Mouse (Mus musculus): Measurements from ENCODE around the gene Olfr726.

GRCm38 (mm10) chr14:50062733-50063104, 28.0 kb downstream of the Olfr726 start:
- TF ChIP-seq CTCF (conservative IDR thresholded peaks at IDR 0.05; ENCODE audit: insufficient read depth, insufficient read length, low read depth, low read length), result no peak
- no peak for TF ChIP-seq POLR2A (IDR thresholded peaks at IDR 0.05; ENCODE audit: low read depth, low read length)
